Mouse (Mus musculus): ENCODE results near the gene Per2.

DNA sequence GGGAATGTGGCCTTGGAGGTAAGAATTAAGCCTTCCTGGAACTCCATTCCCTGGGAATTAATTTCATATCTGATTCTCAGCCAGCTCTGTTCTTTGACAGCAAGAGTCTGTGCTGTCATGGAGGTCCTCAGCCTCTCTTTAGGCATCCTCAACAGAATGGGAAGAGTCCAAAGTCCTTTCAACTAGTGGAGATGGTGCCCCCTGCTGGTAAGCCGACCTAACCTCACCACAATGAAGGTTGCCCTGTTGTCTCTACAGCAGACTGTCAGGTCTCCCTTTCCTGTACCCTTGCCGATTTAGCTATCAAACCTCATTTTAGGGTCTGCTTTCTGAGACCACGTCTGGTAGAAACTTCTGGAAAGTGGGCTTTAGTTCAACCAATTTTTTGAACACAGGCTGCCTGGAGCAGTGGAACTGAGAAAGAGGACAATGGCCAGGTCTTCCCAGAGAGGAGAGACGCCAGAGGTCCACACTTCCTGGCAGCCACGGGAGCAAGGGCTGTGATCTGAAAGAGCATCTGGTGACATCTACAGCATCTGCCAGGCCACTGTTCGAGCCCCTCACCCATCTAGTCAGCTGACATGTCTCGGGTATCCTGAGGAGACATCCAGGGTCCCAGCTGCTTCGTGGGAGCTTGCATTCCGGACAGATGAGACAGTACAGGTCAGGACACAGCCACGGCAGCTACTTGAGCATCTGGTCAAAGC is 24.3 kb upstream of the Per2 start:
- TF ChIP-seq CHD2 (IDR thresholded peaks at IDR 0.05; ENCODE audit: low read depth, low read length) = no peak
- TF ChIP-seq ZNF384 (IDR thresholded peaks at IDR 0.05; ENCODE audit: low read depth, low read length) = no peak
